Mouse (Mus musculus) lung, postnatal 14 days (tissue): ENCODE results near the gene Sipa1l3.

Experiments
- DNase-seq: peaks from one replicate; pipeline ENCODE4 v3.0.0; 2021

Sipa1l3 gene

DNA sequence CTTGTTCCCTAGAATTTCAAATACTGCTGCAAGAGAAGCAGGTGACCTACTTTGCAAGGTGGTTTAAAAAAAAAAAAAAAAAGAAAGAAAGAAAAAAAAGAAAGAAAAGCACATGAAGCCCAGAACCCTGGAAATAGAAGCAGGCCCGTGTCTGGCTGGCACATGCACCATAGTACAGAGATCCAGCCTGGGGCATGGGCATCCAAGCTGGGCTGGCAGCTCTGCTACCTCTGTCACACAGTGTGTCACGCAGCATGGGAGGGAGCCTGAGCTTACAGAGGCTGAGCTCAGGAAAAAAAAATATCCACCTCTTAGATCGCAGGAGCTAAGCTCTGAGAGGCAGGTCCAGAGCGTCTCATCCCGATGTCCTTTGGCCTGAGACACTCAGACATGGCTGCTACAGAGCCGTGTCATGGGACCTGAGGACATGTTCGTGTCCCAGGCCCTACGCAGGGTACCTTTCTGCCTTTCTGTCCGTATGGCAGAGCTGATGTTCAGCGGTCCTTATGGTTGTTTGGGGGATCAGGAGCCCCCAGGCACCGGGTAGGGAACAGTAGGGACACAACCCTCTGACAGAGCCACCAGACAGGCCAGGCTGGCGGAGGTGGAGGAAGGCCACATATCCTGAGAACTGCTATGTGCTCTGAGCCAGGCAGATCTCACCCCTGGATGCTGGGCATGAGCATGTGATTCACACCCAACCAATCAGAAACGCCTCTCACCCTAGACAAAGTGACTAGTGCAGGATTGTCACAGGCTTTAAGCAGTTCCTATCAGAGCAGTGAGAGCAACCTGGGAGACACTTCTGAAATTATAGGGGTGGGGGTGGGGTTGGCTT is 151.1 kb downstream of the Sipa1l3 start:
- DNase-seq: no peak

- DNase-seq: peak; percentile 25
Observed at GRCm38 (mm10) chr7:29364052-29364451, 154.4 kb downstream of the Sipa1l3 start.

DNA sequence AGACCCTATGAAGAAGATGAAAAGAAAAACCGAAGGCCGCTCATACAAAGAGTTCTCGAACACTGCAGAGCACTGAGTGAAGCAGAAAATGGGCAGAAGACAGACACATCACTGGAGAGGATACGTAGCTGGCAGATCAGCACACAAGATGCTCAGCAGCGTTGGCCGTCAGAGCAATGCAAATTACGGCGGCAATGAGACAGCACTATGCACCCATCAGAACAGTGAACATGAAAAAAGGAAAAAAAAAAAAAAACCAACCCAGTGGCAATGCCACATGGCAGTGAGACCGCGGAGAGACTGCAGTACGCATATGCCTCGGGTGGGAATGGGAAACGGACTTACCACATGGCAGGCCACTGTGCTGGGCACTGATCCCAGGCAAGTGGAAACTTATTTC is 156.9 kb downstream of the Sipa1l3 start:
- no peak for DNase-seq

GRCm38 (mm10) chr7:29355406-29355805 is 163.0 kb downstream of the Sipa1l3 start:
- DNase-seq: no peak

DNA sequence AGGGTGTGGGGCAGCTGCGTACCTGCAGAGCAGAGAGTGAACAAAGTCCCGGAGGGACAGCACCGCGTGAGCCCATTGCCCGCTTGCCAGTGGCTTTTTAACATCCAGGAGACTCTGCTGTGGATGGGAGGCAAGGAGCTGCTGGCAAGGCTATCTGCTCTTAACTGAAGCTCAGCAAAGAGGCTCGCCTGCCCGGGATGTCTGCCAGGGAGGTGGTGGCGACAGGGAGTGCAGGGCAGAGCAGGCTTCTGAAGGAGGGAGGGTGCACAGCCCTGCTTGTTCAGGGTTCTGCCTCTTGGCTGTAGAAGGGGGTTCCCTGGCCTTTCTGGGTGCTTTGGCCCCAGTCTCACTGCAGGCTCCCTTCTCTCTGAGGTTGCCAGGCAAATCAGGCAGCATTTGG is 164.3 kb downstream of the Sipa1l3 start:
- DNase-seq: no peak

- no peak for DNase-seq
Observed at GRCm38 (mm10) chr7:29352246-29352645, 166.2 kb downstream of the Sipa1l3 start.

DNA sequence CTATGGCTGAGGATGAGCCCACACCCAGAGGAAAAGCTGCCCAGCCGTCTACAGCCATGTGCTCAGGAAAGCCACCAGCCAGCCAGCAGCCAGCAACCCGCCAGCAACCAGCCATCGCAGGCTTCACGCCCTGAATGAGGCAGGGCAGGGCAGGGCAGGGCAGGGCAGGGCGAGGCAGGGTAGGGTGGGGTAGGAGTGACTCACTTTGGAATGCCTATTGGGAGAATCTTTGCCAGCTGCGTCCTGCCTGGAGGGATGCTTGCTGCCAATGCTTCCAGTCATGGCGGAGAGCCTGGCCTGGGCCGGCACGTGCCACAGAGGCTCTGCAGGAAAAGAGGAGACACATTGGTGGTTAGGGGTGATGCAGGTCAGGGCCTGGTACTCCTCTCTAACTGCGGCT is 168.0 kb downstream of the Sipa1l3 start:
- no peak for DNase-seq

DNA sequence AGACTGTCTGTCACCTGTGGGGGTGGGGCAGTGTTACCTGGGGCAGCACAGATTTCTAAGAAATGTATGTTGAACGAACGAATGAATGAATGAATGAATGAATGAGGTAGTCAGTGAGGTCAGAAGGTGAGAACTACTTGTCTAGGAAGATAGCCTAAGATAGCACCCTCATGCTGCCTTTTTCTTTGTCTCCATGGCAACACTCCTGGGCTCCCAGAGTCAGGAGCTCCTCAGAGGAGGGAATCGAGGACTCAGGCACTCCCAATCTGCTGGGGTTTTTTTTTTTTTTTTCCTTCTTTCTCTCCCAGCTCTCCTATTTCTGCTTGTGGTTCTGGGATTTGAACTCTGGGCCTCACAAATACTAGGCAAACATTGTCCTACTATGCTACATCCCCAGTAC is 172.2 kb downstream of the Sipa1l3 start:
- DNase-seq: no peak

GRCm38 (mm10) chr7:29345534-29345933 is 172.9 kb downstream of the Sipa1l3 start:
- DNase-seq: no peak

- no peak for DNase-seq
Observed at GRCm38 (mm10) chr7:29343746-29344145, 174.7 kb downstream of the Sipa1l3 start.

GRCm38 (mm10) chr7:29342489-29343092 is 175.8 kb downstream of the Sipa1l3 start:
- DNase-seq: no peak

DNA sequence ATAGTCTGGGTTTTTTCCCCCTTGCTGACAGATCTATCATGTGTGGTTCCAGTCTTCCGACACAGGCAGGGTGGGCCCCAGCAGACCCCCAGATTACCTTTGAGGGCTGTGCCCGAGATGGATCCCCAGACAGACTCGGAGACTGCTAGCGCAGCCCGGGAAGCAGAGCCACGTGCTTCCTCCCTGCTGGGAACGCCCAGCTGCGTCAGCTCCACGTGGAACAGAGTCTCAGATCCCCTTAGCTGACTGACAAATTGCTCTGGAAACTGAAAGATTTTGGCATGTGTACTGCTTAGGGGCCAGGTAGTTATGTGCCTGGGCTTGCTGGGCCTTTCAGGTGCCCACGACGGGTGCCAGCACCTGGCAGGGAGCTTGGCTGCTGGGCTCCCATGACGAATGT is 176.7 kb downstream of the Sipa1l3 start:
- DNase-seq: no peak

DNA sequence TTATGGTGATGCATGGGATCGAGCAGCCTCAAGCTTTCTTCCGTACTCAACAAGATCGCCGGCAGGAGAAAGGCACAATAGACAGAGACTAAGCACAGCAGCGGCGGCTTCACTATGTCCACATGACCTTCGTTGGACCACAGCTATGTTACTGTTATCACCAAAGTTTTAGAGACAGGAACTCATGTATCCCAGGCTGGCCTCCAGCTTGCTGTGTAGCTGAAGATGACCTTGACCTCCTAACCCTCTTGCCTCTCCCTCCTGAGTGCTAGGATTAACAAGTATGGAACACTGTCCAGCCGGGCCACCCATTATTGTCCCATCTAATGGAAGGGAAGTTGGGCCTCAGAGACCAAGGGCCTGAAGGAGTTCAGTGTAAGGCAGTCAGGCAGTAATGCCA is 177.6 kb downstream of the Sipa1l3 start:
- DNase-seq: no peak

- DNase-seq: no peak
Observed at GRCm38 (mm10) chr7:29340247-29340646, 178.2 kb downstream of the Sipa1l3 start.

GRCm38 (mm10) chr7:29338984-29339679 is 179.3 kb downstream of the Sipa1l3 start:
- no peak for DNase-seq

- DNase-seq: no peak
Observed at GRCm38 (mm10) chr7:29338351-29338919, 180.0 kb downstream of the Sipa1l3 start.

GRCm38 (mm10) chr7:29337766-29338165 is 180.7 kb downstream of the Sipa1l3 start:
- DNase-seq: no peak

- DNase-seq: no peak
Observed at GRCm38 (mm10) chr7:29336795-29337319, 181.6 kb downstream of the Sipa1l3 start.

DNA sequence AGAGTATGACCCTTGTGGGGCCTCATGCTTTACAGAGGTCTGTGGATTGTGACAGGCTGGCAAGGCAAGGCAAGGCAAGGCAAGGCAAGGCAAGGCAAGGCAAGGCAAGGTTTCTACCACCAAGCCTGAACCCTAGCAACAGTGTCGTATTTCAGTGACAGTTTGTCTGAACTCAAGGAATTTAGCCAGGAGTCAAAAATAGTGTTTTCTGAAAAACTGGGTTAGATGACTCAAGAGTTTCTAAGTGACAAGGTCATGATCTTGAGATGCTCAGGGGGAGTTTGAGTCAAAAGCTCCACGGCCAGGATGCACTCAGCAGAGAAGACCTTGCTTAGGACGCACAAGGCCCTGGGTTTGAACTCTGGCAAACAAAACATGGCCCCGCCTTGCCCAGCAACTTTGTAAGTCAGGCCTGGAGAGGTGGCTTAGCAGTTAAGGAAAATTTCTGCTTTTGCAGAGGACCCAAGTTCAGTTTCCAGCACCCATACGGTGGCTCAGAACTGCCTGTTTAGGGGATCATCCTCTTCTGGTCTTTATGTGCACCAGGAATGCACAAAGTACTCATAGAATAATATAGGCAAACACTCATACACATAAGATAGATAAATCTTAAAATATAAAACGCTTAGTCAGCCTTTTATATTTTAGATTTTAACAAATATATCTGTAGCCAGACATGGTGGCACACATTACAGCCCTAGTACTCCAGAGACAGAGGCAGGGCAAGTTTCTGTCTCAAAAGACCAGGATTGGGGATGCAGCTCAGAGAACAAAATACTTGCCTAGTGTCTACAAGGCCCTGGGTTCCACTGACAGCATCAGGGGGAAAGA is 182.4 kb downstream of the Sipa1l3 start:
- no peak for DNase-seq

DNA sequence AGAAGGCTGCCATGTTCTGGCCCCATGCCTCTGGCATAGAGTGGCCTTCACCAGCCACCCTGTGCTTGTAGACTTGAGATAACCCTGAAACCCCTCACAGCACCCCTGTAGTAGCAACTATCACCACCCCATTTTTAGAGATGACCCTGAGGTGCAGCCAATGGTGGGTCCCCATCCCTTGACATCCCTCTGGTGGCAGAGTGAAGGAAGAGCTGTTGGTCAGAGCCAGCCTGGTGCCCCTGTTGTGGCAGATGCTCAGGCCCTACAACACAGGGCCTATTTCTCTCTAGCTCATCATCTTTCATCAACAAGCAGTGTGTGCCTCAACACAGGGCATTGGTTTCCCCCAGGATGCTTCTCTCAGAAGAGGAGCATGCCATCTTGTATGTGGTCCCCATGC is 183.2 kb downstream of the Sipa1l3 start:
- DNase-seq: no peak

- no peak for DNase-seq
Observed at GRCm38 (mm10) chr7:29334156-29334555, 184.3 kb downstream of the Sipa1l3 start.

DNA sequence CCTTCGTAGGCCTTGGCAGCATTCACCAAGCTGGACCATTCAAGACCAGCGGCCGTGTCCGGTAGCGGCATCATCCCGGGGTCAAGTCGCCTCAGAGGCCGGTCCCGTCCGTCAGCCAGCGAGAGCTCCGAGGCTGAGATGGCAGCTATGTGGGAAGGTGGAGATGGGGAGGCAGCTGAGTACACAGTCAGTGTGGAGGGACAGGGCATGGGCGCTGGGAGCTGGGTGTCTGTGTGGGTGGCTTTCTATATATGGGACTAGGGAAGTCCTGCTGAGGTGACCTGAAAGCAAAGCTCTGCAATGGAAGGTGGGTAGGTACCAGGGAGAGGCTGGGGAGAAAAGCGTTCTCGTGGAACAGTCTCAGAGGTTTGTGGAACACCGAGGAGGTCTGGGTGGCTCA is 189.5 kb downstream of the Sipa1l3 start:
- DNase-seq: no peak
